ENCODE assay signal across 12 mouse cellular contexts in genomic region chr16:96857571-96857970, GRCm38 (mm10).
A peak's percentile ranks its signal among the peaks of the same experiment; 100 is the strongest.
DNase-seq lines count a peak whose midpoint lies in the region; ATAC-seq lines count a peak whose summit lies in the region.
"Had no signal": no experiment of that assay in that cellular context is flagged by ENCODE, and none has a peak within 500 bp of the region (broad histone marks: within the 10 kb centered on the region; RNA-seq: fewer than 3 reads in every experiment).

No protein-coding gene starts in this region.

- H3K36me3 ChIP-seq in heart, embryonic 12.5 days = no peaks in the 10 kb centered on the region
- H3K36me3 ChIP-seq: lung, embryonic 15.5 days; midbrain, embryonic 15.5 days had no signal

- peak; percentile 2 to 10 for DNase-seq in heart, adult 18-20 months
- peak; percentile 32 to 76 for DNase-seq in left cerebral cortex, postnatal 25 days (ENCODE audit: low spot score in 2 of 2)
- no peak for DNase-seq in left cerebral cortex, postnatal 4 days
- peak; percentile 41 for DNase-seq in adipocyte (ENCODE audit: low spot score)
- peak; percentile 34 to 43 for DNase-seq in left cerebral cortex, postnatal 36 days (ENCODE audit: low spot score in 2 of 2)
- DNase-seq in spleen, adult 18-20 months = no peak
- DNase-seq: cerebellum, adult 11 months; kidney, postnatal 25 days had no signal

- no peak overlapping the region for H3K27ac ChIP-seq in heart, embryonic 12.5 days (ENCODE audit: poor library complexity, severe bottlenecking)
- H3K27ac ChIP-seq: lung, embryonic 15.5 days; midbrain, embryonic 15.5 days had no signal

- no peak for ATAC-seq in heart, embryonic 12.5 days (ENCODE audit: insufficient number of reproducible peaks, low FRiP score)
- ATAC-seq: forebrain, embryonic 14.5 days; midbrain, embryonic 15.5 days had no signal

- no peak overlapping the region for H3K4me2 ChIP-seq in heart, embryonic 12.5 days
- H3K4me2 ChIP-seq: lung, embryonic 15.5 days; midbrain, embryonic 15.5 days had no signal

- H3K27me3 ChIP-seq in heart, embryonic 12.5 days (replicated peaks) = no peaks in the 10 kb centered on the region
- H3K27me3 ChIP-seq: lung, embryonic 15.5 days; midbrain, embryonic 15.5 days had no signal

- 23% methylated on average over 2 of the region's 2 CpGs for WGBS in heart, embryonic 12.5 days

- peaks cover 36% of the 10 kb centered on the region for H3K4me1 ChIP-seq in heart, embryonic 12.5 days (replicated peaks)
- H3K4me1 ChIP-seq: lung, embryonic 15.5 days had no signal

- intact Hi-C loops in left cerebral cortex, postnatal 25 days (cut with DNase I) = loop anchor here (5.0 kb wide), 1 partner anchor 150 kb away; no protein-coding TSS in a partner anchor
- intact Hi-C loops in left cerebral cortex, postnatal 4 days (cut with DNase I) = no loop called here
- intact Hi-C loops in left cerebral cortex, postnatal 36 days (cut with DNase I) = no loop called here

- no peak overlapping the region for H3K4me3 ChIP-seq in heart, embryonic 12.5 days
- H3K4me3 ChIP-seq: lung, embryonic 15.5 days; midbrain, embryonic 15.5 days had no signal

- no peaks in the 10 kb centered on the region for H3K9me3 ChIP-seq in heart, embryonic 12.5 days (replicated peaks)
- H3K9me3 ChIP-seq: lung, embryonic 15.5 days; midbrain, embryonic 15.5 days had no signal

- no peak overlapping the region for H3K9ac ChIP-seq in heart, embryonic 12.5 days
- H3K9ac ChIP-seq: lung, embryonic 15.5 days; midbrain, embryonic 15.5 days had no signal

Comparison
In these comparisons a context has a peak if more than half of its experiments do, and no peak if none do; other contexts are left out.
1. DNase-seq: peak in heart, adult 18-20 months (2 of 2), left cerebral cortex, postnatal 25 days (2 of 2), adipocyte (single experiment) and left cerebral cortex, postnatal 36 days (2 of 2); none in left cerebral cortex, postnatal 4 days (single experiment) and spleen, adult 18-20 months (0 of 2).